Mouse (Mus musculus) liver, embryonic 14.5 days (tissue): ENCODE results near the gene Sox21.

Experiments
- CTCF ChIP-seq: IDR thresholded peaks from 2 replicates; pipeline ENCODE4 v1.5.1; 2016; ENCODE audit warnings: antibody characterized with exemption, low read depth, control low read depth
- EP300 ChIP-seq: IDR thresholded peaks from 2 replicates; pipeline ENCODE4 v1.6.1; 2016; ENCODE audit warnings: antibody characterized with exemption, low read depth

DNA sequence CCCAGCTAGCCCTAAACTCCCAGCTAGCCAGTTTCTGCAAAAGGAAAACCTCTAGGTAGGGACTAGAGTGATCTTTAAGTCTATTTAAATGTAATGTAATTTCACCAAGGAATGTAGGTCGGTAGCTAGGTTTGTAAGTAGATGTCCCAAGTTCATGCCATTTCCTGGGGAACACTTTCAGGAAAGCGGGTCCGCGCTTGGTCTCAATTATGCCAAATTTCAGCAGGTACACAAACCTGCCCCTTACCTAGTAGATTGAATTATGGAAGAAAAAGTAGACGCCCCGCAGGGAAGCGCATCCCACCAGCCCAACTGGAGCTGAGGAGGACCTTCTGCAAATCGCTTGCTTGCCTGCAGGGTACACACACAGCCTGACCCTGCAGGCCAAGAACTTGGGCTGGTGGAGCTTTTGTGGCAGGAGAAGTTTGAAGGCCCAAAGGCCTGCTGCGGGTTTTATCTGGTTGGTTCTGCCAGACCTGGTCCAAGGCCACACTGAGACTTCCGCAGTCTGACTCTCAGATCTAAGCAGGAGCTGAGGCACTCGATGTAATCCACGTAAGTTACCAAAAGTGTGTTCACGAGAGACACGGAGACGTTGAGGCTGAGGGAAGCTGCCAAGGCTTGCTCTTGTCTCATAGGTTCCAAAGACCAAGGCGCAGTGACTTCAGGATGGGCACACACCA lies 11.6 kb downstream of the Sox21 start:
- TF ChIP-seq CTCF, result no peak
- no peak for TF ChIP-seq EP300
